Mouse (Mus musculus): Measurements from ENCODE around the gene Rpl29. TPM values are rescaled to one million over a fixed set of nuclear protein-coding genes. Genes with fewer than 3 reads are reported as not detected.

Gene Rpl29
- total RNA-seq, 2 experiments from 2014 or later, result 403 to 411 TPM

DNA sequence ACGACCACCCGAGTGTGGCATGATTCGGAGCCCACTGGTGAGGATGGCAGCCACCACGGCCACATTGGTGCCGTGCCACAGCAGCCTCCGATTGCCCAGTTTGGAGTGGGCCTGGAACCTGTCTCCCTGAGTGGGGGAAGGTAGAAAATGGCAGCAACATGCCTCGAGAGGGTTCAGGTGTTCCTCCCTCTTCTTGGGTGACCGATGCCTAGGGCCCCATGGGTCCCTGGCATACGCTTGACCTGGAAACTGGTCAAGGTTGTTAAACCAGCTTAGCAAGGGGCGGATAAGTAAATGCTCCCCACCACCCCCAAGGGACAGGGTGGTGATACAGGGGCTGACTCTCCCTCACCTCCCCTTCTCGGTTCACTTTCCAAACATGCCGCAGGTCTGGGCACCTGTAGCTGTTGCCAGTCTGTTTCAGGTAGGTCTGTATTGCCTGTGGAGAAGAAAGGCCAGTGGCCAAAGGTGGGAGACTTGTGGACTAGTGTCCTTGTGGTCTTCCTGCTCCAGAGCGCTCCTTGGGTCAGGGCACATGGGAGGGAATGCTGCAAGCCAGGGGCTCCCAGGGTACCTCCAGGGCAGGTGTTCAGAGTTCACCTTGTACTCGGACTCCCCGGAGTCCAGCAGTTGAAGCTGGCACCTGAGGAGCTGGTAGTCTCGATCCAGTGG, 44.0 kb downstream of the Rpl29 start:
- DNase-seq, result no peak

DNA sequence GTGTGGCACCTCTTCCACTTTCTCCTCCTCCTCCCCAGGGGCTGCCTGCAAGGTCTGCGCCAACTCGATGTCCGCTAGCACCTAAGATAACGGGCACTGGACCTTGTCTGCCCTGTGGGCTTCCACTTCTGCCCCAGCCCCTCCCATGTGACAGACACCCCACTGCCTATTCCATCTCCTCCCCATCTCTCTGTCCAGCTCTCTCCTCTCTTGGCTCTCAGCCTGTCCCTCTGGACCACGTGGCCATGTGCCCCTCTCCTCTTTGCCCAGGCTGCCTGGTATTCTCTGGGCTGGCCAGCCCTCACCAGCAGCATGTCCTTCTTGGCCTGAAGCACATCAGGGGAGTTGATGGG, 44.5 kb downstream of the Rpl29 start:
- DNase-seq, result no peak

- peak; percentile 74 to 84 for DNase-seq
These were observed 45.2 kb downstream of the Rpl29 start for GRCm38 (mm10) chr9:106474456-106474855.

- peak in 1 of 2 experiments; percentile 51 for DNase-seq
These were observed 45.8 kb downstream of the Rpl29 start for GRCm38 (mm10) chr9:106475046-106475445.

DNA sequence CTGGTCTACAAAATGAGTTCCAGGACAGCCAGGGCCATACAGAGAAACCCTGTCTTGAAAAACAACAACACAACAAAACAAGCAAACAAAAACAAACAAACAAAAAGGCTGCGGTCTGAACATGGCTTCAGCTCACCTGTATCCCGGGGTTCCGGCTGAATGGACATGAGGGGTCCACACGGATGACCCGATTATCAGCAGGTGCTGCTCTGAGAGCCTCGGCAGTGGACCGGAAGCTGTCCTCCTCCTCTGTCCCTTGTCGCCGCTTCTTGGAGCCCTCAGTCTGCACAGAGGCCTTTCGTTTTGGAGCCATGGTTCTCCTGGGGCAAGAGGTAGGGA, 46.4 kb downstream of the Rpl29 start, which contains the start of gene Rrp9:
TSS of gene Rrp9 (plus strand) at position 301 of the 339 bp plus-strand sequence.
- no peak for DNase-seq

DNA sequence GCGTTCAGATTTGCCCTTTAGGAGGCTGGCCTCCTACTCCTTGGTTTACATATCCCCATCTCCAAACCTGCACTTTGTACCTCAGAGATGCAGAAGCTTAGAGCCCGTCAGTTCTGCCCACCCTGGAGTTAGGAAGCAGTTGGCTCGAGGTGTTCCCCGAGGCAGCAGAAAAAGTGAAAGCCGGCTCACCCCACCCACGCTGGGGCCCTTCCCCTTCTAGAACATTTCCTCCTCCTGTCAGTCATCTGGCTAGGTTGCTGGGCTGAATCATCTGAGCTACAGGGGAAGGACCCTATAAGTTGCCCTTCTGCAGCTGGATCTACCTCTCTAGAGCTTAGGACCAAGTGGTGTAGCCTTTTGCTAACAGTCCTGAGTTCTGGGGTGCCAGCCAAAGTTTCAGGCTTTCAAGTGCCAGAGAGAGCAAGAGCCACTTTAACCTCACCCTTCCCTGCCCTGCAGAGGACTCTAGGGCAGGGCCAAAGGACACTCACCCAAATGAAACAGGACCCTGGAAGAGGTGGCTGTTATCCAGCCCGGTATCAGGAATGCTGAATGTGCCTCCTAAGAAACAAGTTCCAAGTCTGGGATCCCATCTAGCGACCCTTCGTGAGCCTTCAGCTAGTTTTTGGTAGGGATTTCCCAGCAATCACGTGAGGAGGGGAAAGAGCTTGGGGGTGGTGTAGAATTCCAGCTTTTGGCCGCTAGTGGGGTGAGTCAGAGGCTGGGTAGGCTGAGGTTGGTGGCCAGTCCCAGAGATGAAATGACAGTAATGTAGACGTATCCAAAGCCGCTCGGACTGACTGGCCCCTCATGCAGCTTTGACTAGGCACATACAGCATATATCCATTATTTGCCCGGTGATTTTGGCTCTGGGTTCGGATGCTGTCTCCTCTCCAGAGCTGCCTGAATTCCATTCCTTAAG, 47.0 kb downstream of the Rpl29 start:
- peak; percentile 80 to 82 for DNase-seq

- DNase-seq, result peak; percentile 98 to 99
These were observed 47.8 kb downstream of the Rpl29 start, which contains the start of gene Parp3 for GRCm38 (mm10) chr9:106476924-106477484. Parp3 (minus strand) TSS chr9:106476949.

- no peak for DNase-seq
These were observed 48.4 kb downstream of the Rpl29 start for GRCm38 (mm10) chr9:106477649-106478048.

DNA sequence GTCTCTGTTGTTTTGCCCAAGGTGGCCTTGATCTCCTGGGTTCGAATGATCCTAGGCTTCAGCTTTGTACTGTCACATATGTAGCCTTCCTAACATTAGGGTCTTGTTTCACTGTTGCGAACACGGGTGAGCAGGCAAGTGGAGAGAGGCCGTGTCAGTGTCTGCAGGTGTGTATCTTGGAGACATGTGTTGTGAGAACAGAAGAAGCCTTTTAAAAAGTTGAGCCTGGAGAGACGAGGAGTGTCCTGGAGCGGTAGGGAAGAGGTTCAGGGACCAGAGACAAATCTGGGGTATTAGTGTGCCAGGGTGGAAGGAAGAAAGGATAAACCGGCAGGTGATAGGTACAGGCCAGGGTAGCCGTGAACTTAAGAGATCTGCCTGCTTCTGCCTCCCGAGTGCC, 48.8 kb downstream of the Rpl29 start:
- DNase-seq, result no peak

DNA sequence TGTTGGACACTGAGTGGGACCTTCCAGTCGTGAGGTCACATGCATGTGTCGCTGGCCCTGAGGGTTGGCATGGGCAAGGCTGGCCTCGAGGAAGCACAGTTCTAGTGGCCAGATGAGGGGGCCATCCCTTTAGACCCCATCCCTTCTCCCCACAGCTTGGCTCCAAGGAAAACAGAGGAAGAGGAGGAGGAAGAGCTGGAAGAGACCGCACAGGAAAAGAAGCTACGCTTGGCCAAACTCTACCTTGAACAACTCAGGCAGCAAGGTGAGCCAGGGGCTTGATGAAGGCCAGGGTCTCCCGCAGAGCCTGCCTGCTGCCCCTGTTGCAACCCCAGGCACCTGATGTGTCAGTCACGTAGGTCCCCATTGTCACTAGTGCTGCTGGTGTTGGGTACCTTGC, 51.3 kb downstream of the Rpl29 start:
- DNase-seq, result no peak

- no peak for DNase-seq
These were observed 51.8 kb downstream of the Rpl29 start for GRCm38 (mm10) chr9:106481075-106481474.

Other genes with a start within 250 kb of the Rpl29 start
- gene Ppm1m, start 229.7 kb upstream of the Rpl29 start, total RNA-seq (2021), result 100 to 1,000 TPM in 1 of 2 experiments, 10 to 100 TPM in 1; 90.8 to 117 TPM
- gene Twf2, start 226.3 kb upstream of the Rpl29 start, total RNA-seq (2021), result 100 to 1,000 TPM in 1 of 2 experiments, 10 to 100 TPM in 1; 64.8 to 117 TPM
- under 1 TPM; 0.89 TPM for gene Tlr9, start 206.9 kb upstream of the Rpl29 start, total RNA-seq (2021)
- gene Alas1, start 180.8 kb upstream of the Rpl29 start, total RNA-seq (2021), result 1,000 to 10,000 TPM; 1,599 to 3,152 TPM
- 1 to 10 TPM; 3.6 to 5.6 TPM for gene Poc1a, start 148.4 kb upstream of the Rpl29 start, total RNA-seq (2021)
- gene Dusp7, start 60.8 kb upstream of the Rpl29 start, total RNA-seq (2021), result 10 to 100 TPM; 16.4 to 24.1 TPM
- 10 to 100 TPM; 11.7 to 14.8 TPM for gene Acy1, start 8.9 kb downstream of the Rpl29 start, total RNA-seq (2021)
- 10 to 100 TPM; 25.2 to 45.0 TPM for gene Abhd14b, start 18.0 kb downstream of the Rpl29 start, total RNA-seq (2021)
- 10 to 100 TPM; 18.9 to 20.2 TPM for gene Abhd14a, start 18.2 kb downstream of the Rpl29 start, total RNA-seq (2021)
- gene Pcbp4, start 23.8 kb downstream of the Rpl29 start, total RNA-seq (2021), result 10 to 100 TPM; 20.2 to 27.7 TPM
- gene Gpr62, start 36.5 kb downstream of the Rpl29 start, total RNA-seq (2021), result under 1 TPM in 1 of 2 experiments, not detected in 1; 0.13 TPM
- gene Rrp9, start 46.5 kb downstream of the Rpl29 start, total RNA-seq (2021), result 10 to 100 TPM; 28.0 to 37.2 TPM
- gene Parp3, start 47.5 kb downstream of the Rpl29 start, total RNA-seq (2021), result 10 to 100 TPM; 37.8 to 55.4 TPM
- gene Iqcf1, start 70.5 kb downstream of the Rpl29 start, total RNA-seq (2021), result not detected
- gene Iqcf5, start 85.1 kb downstream of the Rpl29 start, total RNA-seq (2021), result not detected
- not detected for gene Iqcf3, start 132.2 kb downstream of the Rpl29 start, total RNA-seq (2021)
- gene Iqcf4, start 141.5 kb downstream of the Rpl29 start, total RNA-seq (2021), result not detected
- not detected for gene Iqcf6, start 197.1 kb downstream of the Rpl29 start, total RNA-seq (2021)
- not detected for gene Grm2, start 226.6 kb downstream of the Rpl29 start, total RNA-seq (2021)

Measured in adrenal gland, postnatal 36 days (tissue).